Mouse (Mus musculus): Measurements from ENCODE around the gene Lmbr1l.
"Not testable (repeated sequence)": the region's sequence is repeated elsewhere in the genome, so short reads cannot be mapped to it uniquely, and the experiment has no call there.

The Lmbr1l gene

GRCm38 (mm10) chr15:98917538-98918498 lies at the start of gene Lmbr1l:
TSS of gene Lmbr1l (minus strand) at chr15:98918231.
- peak; percentile 97 for DNase-seq (ENCODE audit: low spot score)

GRCm38 (mm10) chr15:98959531-98959930 lies 41.5 kb upstream of the Lmbr1l start:
- DNase-seq (ENCODE audit: low spot score) = no peak

DNA sequence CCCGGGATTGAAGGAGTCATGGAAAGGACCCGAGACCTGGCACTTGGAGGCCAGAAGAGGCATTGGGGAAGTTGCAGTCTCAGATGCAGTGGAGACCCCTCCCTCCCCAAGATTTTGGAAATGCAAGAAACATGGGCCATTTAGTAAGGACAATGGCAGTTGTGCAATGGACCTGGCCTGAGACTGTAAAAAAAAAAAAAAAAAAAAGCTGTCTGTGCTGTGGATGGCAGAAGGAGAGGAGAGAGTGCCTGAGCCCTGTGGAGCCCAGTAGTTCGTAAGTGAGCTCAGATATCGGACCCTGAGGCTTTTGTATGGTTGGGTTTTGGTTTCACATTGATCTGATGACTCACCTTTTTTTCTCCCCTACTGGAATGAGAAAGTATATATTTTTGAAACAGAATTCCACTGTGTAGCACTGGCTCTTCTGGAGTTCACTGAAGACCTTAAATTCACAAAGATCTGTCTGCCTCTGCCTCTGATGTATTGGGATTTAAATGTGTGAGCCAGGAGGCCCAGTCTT lies 40.9 kb upstream of the Lmbr1l start:
- DNase-seq (ENCODE audit: low spot score) = no peak

DNA sequence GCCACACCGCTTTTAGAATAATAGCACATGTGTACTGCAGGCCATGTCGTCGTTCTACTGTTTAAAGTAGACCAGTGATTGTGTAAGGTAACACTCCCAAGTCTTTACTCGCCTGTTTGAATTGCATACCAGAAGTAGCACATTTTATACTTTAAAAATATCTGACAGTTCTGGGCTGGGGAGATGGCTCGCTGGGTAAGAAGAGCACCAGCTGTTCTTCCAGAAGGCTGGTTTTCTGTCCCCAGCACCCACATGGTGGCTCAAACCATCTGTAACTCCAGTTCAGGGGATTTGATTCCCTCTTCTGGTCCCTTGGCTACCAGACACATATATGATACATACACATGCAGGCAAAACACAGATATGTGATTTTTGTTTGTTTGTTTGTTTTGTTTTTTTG lies 39.4 kb upstream of the Lmbr1l start:
- DNase-seq (ENCODE audit: low spot score) = no peak

DNA sequence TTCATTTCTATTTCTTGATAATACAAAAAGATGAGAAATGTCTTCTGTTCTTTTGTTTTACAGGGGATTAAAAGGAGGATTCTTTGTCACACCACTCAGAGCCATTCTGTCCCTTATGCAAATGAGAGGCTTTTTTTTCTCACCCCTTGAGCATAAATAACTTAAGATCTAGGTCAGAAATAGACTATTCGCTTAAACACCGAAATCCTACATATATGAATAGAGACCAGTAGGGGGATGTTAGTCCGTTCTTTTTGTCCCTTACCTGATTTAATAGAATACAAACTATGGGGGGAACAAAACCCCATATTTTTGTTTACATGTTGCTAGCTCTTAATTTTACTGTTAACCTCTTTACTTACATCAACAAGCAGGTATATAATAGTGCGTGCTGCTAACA lies 38.0 kb upstream of the Lmbr1l start:
- DNase-seq (ENCODE audit: low spot score) = no peak

DNA sequence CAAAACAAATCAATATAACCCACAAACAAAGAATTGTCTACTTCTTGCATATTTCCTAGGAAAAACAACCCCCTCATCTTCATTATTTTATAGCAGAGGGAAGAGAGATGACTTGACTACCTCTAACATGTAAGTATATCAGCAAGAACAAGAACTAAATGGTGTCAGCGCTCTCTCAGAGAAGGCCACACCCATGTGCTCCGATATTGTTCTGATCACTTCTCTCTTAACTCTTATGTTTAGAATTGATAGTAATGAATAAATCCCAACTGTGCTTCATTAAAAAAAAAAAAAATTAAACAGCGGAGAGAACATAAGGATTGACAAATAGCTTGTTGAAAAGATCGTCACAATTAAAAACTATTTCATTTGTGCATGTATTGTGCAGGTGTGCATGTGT lies 37.3 kb upstream of the Lmbr1l start:
- no peak for DNase-seq (ENCODE audit: low spot score)

GRCm38 (mm10) chr15:98954425-98955253 lies 36.6 kb upstream of the Lmbr1l start:
- DNase-seq (ENCODE audit: low spot score) = no peak

DNA sequence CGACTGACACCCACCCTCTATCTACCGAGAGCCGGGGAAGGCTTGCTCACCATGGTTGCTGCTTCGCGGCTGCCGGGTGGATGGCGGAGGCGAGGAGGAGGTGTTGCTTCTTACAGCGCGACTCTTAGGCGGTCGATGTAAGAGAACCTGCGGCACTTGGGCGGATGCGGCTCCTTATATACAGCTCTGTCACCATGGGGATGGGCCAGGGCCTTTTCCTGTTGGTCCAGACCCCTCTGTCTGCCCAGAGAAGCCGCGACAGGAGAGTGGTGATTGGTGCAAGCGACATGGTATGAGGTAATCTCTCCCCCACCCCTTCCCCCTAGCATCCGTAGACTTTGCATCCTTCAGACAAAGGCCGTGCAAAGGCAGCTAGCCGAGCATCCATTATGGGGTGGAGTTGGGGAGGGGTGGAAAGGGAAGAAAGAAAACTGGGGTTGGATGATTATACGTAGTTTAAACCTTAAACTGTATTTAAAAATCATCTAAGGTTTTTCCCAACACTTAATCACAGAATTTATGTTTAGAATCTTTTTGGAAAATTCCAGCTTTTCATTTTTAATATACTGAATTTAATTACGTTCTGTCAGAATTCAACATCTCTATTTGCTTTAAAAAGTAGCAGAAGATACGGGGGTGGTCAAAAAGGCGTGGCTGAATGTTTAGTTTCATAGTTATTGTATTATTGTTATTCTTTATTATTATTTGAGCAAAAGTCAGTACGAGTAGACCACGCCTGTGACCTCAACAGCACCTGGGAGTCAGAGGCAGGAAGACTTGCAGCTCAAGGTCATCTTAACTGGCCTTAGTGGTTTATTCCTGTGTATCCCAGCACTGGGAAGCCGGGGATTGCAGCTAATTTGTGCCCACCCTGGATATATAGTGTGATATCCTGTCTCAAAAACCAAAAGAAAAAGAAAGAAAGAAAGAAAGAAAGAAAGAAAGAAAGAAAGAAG lies 35.6 kb upstream of the Lmbr1l start, which contains the start of the genes Gm49450 and Tuba1a:
Gene Gm49450, minus strand, starts transcription at position 151 of the 956 bp plus-strand sequence.
Gene Tuba1a, minus strand, starts transcription at position 303 of the 956 bp plus-strand sequence.
- DNase-seq (ENCODE audit: low spot score) = peak; percentile 47

GRCm38 (mm10) chr15:98952751-98953400 lies 34.8 kb upstream of the Lmbr1l start:
- peak; percentile 25 for DNase-seq (ENCODE audit: low spot score)

DNA sequence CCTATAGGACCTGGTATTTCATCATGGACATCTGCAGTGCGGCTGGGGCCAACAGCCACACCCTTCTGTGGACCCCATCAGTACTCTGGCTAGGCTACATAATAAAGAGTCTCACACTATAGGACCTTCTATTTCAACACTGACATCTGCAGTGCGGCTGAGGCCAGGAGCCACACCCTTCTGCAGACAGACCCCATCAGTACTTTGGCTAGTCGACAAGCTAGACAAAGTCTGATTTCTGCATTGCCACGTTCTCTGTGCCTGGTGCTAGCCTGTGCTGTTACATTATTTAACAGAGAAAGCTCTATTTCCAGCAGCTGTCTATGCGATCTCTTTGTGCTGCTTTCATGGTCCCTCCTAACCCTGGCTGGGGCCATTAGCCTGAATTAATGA lies 34.0 kb upstream of the Lmbr1l start:
- no peak for DNase-seq (ENCODE audit: low spot score)

GRCm38 (mm10) chr15:98951122-98952062 lies 33.4 kb upstream of the Lmbr1l start:
- not testable (repeated sequence) for DNase-seq (ENCODE audit: low spot score)

DNA sequence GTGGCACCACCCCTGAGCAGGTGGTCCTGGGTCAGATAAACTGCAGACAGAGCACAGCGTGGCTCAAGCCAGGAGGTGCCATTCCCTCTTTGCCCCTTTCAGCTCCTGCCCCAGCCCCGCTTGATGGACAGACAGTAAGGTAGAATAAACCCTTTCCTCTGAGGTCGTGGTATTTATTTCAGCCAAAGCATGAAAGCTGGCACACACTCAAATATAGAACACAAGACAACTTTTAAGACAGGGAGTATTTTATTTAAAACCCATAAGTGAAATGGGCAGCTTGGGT lies 31.5 kb upstream of the Lmbr1l start:
- DNase-seq (ENCODE audit: low spot score) = no peak

- DNase-seq (ENCODE audit: low spot score) = no peak
Measured at GRCm38 (mm10) chr15:98948857-98949606, 31.0 kb upstream of the Lmbr1l start.

DNA sequence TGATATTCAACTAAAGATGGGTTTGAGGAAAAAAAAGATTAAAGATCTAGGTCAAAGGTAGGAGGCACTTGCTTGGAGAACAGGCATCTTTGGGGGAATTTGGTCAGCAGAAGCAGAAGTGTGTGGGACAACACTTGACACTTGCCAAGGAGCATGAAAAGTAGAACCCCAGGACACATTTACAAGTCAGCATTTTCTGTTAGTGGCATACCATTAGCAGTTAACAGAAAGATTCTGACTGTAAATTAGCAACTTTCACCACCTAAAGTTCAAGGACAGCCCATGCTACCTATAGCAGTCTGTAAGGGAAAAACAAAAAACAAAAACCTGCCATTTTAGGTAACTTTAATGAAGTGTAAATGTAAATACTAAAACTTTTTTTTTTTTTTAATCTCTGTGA lies 30.4 kb upstream of the Lmbr1l start:
- no peak for DNase-seq (ENCODE audit: low spot score)

GRCm38 (mm10) chr15:98947884-98948283 lies 29.9 kb upstream of the Lmbr1l start:
- no peak for DNase-seq (ENCODE audit: low spot score)

DNA sequence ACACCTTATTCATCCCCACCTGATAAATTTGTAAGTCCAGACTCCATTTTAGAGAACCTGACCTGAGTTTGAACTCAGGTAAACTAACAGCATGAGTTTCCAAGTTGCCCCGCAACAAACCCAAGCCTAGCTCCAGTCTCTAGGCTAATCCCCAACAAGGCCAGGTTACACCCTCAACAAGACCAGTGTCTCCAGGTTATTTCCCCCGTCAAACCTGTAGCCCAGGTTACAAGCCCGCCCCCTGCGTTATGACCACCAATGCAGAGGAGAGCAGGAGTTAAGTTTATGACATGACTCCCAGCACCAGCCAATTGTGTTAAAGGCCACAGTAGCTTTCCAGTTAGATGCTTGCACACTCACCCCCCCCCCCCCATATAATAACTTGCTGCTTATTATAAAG lies 25.1 kb upstream of the Lmbr1l start:
- DNase-seq (ENCODE audit: low spot score) = no peak

GRCm38 (mm10) chr15:98942081-98942480 lies 24.1 kb upstream of the Lmbr1l start:
- DNase-seq (ENCODE audit: low spot score) = no peak

GRCm38 (mm10) chr15:98941539-98941938 lies 23.5 kb upstream of the Lmbr1l start:
- DNase-seq (ENCODE audit: low spot score) = no peak

- DNase-seq (ENCODE audit: low spot score) = no peak
Measured at GRCm38 (mm10) chr15:98940816-98941215, 22.8 kb upstream of the Lmbr1l start.

Measured in urinary bladder, postnatal 10 days (tissue).